Mouse (Mus musculus) gastrocnemius, postnatal 14 days (tissue): ENCODE results near the gene Trim66. TPM values are rescaled to one million over a fixed set of nuclear protein-coding genes. Genes with fewer than 3 reads are reported as not detected.

Experiments used
- DNase-seq: peaks from one replicate; pipeline ENCODE4 v3.0.0; 2021; ENCODE audit warnings: mixed read lengths
- intact Hi-C: fragments of 180-260 bp; cut with DNase I; formaldehyde crosslinking; loops from one replicate; pipeline ENCODE4 v1.15.1; 2025; ENCODE audit warnings: low total_unique reads
- long read RNA-seq, 2 experiments: library from polyadenylated mRNA; stranded (forward); transcript quantifications; one replicate each; pipeline ENCODE4 v2.0.0; 2021
- total RNA-seq, 2 experiments: library from RNA; stranded (reverse); gene quantifications; 2 replicates each; pipeline ENCODE4 v1.2.3; 2021

Trim66 gene
- under 1 TPM; 0.18 to 0.20 TPM for total RNA-seq
- long read RNA-seq, experiment 1, result 0 reads
- long read RNA-seq, experiment 2, result 0 reads

DNA sequence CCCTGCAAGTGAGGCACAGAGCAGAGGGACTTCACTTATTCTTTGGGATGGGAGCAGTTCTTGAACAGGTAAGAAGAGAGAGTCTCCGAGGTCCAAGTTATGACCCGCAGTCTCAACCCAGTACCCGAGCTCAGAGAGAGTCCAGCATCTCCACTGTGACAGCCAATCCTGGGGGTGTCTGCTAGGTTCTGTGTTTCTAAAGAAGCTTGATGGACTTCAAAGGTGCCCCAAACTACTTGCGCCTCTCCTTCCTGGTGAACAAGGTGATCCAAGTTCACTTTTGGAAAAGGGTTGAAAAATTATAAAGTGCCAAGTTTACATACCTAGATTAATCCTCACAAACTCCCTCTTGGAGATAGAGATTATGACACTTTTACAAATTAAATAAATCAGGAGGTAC lies at the start of gene Trim66:
Gene Trim66, minus strand, starts transcription at position 101 of the 400 bp plus-strand sequence.
- DNase-seq, result no peak
- intact Hi-C loops, result no loop called here

DNA sequence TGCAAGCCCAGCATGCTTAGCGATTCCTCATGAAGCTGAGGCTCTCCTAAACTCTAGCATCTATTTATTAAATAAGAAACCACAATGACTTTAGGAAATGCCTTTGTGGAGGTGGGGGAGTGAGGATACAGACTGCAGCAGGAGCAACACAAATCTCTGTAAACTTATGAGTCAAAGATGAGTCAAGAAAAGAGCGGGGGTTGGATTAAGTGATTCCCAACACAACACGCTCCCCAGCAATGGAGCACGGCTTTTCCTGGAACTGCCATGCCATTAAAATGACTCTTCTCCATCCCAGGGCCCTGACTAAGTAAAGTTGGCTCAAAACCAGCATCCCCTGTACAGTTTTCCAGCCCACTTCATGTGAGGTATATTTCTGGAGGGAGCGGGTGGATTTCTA lies 38.8 kb upstream of the Trim66 start:
- intact Hi-C loops, result no loop called here
- DNase-seq, result no peak

DNA sequence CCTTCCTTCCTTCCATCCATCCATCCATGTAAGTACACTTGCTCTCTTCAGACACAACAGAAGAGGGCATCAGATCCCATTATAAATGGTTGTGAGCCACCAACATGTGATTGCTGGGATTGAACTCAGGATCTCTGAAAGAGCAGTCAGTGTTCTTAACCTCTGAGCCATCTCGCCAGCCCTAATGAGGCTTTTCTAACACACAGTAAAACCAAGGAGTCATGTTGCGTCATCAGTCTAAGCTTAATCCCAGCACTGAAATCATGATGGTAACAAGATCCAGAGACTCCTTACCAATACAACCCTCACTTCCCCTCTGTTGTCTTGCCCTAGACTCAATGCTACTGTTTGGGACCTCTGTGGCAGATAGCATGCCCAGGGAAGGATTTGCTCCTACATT lies 38.3 kb upstream of the Trim66 start:
- intact Hi-C loops, result no loop called here
- no peak for DNase-seq

DNA sequence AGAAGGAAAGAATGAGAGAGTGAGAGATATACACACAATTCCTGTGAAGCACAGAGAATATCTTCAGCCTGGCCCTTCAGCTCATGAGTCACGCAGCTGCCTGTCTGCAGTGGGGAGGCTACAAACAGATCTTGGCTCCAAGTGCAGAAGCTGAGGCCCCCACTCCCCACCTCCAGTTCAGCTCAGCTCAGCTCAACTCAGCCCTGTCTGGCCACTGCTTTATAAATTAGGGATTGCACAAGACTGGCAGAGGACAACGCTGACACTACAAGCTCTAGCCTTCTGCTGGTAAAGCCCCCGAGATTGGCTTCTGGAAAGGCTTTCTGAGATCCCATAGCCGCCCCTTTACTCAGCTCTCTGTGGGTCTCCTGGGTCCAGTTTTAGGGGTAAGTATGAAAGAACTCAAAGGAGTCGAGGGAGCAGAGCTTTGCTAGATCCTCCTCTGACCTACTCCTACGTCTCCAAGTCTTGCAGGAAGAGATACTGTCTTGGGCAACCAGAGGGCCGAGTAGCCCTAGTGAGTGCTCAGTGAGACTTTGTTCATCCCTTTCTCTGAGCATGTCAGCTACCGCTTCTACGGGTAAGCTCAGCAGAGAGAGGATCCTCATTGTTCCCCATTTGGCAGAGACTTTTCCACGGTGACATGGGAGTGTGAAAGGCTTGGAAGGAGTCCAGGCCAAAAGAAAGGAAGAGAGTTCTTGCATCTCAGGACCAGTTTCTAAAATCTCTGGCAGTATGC lies 37.5 kb upstream of the Trim66 start:
- intact Hi-C loops, result no loop called here

DNA sequence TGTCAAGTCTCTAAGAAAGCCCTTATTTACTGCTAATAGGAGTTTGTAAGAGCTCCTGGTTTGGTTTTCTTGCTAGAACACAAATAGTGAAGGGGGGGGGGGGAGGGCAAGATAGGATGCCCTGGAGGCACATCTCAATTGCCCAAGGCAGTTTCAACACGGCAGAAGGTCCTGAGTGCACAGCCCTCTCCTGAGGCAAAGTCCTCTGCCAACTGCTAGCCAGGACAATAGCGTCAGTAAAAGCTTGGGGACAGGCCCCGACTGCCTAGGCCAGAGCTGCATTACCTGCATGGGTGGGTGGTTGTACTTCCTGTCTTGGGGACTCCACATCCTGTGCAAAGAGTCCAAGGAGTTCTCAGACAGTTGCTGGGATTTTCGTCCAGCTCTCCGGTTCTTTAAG lies 36.9 kb upstream of the Trim66 start:
- no peak for DNase-seq

More for the DNA sequence above, 37.5 kb upstream of the Trim66 start:
- peak; percentile 45 for DNase-seq

DNA sequence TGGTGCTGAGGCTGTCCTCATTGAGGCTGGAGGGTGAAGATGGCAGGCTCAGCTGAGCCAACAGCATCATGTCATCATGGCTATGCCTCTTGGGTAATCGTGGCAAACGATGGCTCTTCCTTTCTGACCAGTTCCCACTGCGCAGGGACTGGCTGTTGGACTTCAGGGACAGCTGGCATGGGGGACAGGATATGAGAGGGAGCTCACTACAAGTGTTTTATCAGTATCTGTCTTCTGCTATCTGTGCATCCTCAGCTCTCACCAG lies 34.4 kb upstream of the Trim66 start:
- DNase-seq, result no peak
- intact Hi-C loops, result no loop called here

More for the DNA sequence above, 36.9 kb upstream of the Trim66 start:
- intact Hi-C loops, result no loop called here

DNA sequence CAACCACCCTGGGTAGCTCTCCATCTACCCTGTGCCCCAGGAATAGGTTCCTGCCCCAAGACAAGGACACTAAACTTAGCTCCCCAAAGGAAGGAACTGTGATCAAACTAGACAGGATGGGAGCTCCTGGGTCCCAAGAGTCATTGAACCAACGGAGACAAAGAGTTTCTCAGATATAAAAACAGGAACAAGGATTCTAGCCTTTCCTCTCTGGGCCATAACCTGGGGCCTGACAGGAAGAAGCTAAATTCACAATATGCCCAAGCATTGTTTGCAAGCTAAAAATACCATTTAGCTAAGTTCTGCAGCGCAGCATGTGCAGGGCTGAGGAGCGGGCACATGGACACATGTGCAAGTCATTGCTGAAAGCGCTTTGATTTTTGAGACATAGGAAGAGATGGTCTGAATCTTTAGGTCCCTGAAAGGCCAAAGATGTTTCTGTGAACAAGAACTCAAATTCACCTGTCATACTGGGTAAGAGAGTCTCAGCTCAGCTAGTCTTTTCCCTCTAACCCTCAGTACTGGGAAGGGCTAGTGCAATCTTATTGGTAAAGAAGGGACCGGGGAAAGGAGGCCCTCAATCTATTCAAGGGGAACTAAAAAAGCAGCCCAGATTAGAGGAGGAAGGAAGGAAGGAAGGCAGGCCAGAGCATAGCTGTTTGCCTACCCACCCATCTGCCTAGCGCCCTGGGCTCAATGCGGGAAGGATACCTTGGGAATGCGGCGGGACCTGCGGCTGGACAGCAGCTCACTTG lies 33.9 kb upstream of the Trim66 start:
- no peak for DNase-seq

DNA sequence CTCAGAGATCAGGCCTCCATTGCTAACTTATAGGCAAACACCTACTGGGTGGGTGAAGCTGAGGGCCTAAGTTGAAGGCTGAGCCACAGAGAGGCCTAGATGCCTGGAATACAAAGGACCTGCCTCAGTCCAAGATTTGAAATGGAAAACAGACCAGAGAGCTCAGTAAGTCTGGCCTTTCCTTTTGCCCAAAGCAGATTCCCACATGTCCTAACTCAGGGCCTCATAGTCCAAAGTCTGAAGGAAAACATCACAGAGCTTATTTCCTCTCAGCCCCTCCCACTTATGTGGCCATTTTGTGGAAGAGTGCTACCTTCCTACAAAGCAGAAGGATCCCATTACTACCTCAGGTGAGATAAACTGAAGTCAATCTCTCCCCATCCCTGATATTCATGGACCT lies 33.0 kb upstream of the Trim66 start:
- DNase-seq, result no peak
- intact Hi-C loops, result no loop called here

More for the DNA sequence above, 33.9 kb upstream of the Trim66 start:
- intact Hi-C loops, result no loop called here

DNA sequence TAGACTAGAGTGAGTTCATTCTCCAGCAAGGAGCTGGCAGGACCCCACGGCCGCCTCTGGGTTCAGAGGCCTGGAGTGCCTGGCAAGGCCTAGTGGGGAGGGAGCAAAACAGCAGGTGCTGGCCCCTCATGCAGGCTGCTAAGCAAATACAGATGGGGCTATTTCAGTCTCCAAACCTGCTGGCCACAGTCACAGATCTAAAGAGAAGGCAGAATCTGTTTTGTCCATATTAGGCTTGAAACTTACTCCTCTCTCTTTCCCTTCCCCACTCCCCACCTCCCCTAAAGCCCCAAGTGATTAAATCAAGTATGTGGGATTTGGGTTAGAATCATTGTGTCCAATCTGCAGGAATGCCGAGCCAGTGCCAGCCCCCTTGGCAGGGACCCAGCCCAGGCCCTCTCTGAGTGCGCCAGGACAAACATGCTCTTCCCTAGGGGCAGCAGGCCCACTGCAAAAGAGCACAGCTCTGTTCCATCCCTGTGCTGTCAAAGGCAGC lies 28.6 kb upstream of the Trim66 start:
- intact Hi-C loops, result no loop called here
- peak; percentile 85 for DNase-seq

DNA sequence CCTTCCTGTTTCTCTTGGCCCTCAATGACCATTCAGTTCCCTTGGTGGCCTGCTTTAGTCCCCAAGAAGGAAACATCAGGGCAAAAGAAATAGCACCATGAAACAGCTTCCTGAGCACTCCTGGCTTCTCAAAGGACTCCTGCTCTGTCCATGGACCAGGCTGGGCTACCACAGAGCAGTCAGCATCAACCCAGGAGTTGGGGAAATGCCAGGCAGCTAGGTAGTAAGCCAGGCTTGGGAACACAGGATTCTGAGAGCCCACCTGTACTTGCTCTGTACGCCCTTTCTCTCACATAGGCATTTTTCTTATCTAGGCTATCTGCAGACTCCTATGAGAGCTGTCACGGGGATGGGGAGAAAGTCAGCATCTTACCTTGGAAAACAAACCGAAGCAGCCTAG lies 27.0 kb upstream of the Trim66 start:
- intact Hi-C loops, result no loop called here

DNA sequence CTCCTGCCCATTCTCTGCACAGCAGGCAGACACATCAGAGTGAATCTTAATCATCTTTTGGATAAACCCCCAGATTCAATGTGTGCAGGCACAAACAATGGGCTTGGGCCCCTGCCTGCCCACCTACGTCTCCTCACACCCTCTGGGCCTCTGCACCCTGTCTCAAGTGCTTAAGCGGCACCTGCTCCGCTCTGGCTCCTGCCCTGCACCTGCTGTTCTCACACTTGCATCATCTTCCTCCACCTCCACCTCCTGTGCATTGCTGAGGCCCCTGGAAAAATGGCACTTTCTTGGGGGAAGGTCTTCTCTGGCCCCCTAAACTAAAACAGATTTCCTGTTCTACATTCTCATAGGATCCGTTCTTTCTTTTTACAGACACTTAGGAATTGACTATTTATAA lies 26.0 kb upstream of the Trim66 start:
- DNase-seq, result no peak
- intact Hi-C loops, result no loop called here

More for the DNA sequence above, 27.0 kb upstream of the Trim66 start:
- no peak for DNase-seq

DNA sequence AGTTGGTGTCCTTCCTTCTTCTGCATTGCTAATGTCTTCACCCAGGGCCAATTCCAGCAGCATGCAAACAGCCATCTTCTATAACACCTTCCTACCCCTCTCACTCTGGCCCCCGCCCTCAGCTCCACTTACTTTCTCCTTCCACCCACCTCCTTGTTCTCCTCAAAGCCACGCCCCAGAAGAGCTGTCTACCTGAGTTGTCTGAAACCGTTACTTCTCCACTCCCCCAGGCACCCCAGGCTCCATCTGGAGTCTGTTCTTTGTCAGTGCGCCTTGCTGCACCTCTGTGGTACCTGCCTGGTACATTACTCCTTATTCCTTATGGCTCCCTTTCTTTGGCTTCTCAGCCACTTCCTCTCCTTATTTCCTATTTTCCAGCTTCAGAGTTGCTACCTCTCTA lies 25.2 kb upstream of the Trim66 start:
- intact Hi-C loops, result no loop called here
- no peak for DNase-seq

DNA sequence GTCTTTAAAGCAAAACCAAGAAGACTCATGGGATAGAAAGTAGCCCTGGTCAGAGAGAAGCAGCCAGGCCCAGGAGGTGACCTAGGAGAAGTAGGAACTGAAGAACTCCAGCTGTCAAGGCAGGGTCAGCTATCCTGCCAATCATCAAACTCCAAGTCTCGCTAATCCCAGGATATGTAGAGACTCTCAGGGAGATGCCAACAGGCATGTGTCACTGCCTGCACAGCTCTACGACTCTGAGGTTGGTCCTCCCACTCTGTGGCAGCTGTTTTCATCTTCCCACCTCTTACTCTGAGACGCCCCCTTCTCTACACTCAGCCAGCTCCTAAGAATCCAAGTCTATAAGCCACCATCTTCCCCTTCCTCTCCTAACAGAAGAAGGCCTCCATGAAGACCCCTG lies 24.8 kb upstream of the Trim66 start:
- intact Hi-C loops, result no loop called here
- DNase-seq, result no peak

DNA sequence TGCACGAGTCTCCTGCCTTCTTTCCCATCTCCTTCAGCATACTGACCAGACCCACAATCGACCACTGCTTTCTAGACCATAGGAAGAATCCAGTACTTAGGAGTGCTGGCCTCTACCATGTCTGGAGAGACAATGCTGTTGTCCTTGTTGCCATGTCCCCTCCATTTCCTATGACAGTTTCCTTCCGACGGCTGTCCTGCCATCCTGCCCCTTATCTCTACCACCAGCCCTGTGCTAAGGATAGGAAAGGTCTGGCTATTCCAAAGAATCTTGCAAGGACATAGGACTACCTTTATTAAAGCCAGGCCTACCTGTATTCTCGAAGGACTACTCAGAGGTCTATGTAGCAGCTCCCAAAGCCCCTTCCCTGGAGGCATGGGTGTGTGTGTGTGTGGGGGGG lies 23.6 kb upstream of the Trim66 start:
- DNase-seq, result no peak
- intact Hi-C loops, result no loop called here

DNA sequence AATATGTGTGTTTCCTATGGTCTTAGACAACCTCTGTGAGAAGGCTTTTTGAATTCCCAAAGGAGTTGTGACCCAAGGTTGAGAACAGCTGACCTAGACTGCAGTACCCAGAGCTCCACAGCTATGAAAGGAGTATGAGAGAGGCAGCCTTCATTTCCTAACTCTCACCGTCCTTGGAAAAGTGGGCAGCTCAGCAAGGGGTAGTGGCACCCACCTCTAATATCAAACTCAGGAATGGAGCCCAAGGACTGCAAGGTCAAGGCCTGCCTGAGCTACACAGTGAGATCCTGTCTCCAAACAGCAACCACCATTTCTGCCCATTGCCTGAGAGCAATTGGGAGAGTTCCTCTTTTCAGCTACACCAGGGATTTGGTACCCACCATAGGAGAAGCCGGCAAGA lies 21.8 kb upstream of the Trim66 start:
- intact Hi-C loops, result loop anchor here (5.0 kb wide), 2 partner anchors 88 to 188 kb away; no protein-coding TSS in a partner anchor
- no peak for DNase-seq

DNA sequence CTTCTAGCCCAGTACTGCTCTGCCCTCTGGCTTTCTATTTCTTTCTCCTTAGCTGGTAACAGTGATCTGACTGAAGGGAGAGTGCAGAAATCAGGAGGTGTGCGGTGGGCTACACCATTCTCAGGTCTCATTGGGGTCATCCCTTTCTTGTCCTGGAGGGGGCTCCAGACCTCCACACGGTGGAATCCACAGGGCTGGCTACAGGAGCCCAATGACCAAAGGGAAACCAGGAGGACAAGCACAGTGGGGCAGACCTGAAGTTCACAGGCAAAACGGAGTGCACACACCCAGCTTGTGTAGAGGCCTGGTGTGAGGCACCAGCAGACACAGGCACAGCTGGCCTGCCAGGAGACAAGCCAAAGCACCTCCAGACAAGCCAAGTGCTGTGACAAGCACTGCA lies 20.4 kb upstream of the Trim66 start:
- intact Hi-C loops, result loop anchor here (5.0 kb wide), 2 partner anchors 89 to 189 kb away; no protein-coding TSS in a partner anchor

DNA sequence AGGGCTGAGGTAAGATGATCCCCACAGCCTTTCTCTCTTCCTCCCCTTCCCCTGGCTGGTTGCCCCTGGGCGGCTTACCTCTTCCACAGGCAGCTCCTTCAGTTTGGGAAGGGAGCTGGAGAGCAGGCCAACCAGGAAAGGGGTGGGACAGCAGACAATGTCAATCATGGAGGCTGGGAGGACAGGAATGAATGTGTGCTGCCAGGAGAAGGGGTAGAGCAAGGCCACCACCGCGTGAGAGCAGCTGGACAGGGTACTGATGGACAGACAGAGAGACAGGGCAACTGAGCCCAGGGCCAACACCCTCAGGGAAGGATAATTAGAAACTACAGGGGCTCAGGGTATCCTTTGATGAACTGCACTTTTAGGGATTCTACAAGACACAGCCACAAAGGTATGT lies 19.6 kb upstream of the Trim66 start:
- intact Hi-C loops, result loop anchor here (5.0 kb wide), 2 partner anchors 90 to 190 kb away; no protein-coding TSS in a partner anchor
- no peak for DNase-seq

More for the DNA sequence above, 20.4 kb upstream of the Trim66 start:
- DNase-seq, result peak; percentile 69

DNA sequence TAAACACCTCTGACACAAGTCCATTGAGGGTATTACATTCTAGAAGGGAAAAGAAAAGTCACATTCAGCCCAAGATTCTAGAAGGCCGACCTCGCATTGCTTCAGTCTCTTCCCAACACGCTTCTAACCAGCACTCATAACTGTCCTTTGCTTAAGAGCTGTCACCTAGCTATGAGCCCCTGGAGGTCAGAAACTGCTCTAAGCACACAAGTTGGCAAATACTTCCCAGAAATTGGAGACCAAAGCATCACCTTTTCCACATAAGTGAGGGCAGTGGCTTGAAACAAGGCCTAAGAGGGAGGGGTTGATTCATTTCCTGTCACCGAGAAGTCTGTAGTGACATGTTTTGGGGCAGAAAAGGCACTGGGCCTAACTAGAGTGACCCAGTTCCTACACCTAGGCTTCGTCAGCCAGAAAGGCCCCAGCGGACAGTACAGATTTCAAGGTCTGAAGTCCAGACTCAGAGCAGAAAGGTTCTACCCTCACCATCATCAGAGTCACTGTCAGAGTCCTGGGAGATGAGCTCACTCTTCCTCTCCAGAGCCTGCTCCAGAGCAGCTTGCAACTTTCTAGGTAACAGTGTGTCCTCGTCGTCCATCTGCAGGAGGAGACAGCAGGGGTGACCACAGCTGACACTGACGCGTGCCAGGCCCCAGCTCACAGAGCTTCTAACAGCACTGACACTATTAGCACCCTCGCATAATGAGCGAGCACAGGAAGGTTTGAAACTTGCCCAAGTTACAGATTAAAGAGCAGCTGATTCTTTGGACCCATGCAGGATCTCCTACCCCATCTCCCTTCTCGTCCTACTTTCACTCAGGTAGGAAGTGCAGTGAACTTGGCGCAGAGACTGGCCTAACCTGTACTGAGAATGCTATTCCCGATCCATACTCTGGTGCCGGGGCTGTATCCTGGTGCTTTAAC lies 18.1 kb upstream of the Trim66 start:
- DNase-seq, result no peak
- intact Hi-C loops, result loop anchor here (5.0 kb wide), 2 partner anchors 91 to 191 kb away; no protein-coding TSS in a partner anchor

DNA sequence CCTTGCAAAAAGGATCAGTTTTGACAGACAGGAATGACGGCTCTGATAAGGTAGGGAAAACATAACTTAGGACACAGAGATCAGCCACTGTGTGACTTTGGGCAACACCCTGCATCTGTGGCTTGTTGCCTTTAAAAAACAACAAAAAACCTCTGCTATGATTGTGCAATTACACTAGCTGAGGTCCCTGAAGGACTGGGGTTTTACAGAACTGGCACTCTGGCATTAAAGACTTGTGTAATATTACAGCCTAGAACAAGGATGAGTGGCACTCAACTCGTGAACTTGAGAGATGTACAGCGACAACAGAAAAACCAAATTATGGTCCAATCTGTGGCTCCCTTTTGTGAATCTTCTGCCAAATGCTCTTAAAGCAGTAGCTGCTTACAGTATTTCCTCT lies 16.8 kb upstream of the Trim66 start:
- intact Hi-C loops, result loop anchor here (5.0 kb wide), 2 partner anchors 93 to 193 kb away; no protein-coding TSS in a partner anchor
- no peak for DNase-seq

DNA sequence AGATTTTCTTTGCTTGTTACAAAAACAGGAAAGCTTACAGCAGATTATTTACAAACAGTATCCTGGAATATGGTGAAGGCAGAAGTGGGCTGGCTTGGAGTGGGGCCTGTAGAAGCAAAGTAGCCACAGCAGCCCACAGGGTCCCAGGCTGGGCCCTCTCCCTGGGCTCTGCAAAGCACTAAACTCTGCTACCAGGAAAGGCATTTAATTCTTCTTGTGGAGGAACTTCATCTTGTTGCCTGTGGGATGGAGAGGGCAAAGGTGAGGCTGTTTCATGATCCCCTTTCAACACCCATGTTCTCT lies 16.5 kb upstream of the Trim66 start:
- no peak for DNase-seq
- intact Hi-C loops, result no loop called here
